Mouse (Mus musculus) frontal cortex, adult (tissue): ENCODE measurements at regions not wholly inside any gene's neighbourhood (a gene's known extent, or its start where the extent isn't known, plus 50 kb on each side); places are given as distances from the start of the nearest gene placed in this dataset.
"Not testable (repeated sequence)": the region's sequence is repeated elsewhere in the genome, so short reads cannot be mapped to it uniquely, and the experiment has no call there.

Experiments
- ATAC-seq: cut with Nextera tagmentation; 2 replicates; pipeline ENCODE4 v1.9.2; 2017; ENCODE audit warnings: mild to moderate bottlenecking, moderate library complexity, mixed read lengths; ENCODE audit not compliant: low TSS enrichment

DNA sequence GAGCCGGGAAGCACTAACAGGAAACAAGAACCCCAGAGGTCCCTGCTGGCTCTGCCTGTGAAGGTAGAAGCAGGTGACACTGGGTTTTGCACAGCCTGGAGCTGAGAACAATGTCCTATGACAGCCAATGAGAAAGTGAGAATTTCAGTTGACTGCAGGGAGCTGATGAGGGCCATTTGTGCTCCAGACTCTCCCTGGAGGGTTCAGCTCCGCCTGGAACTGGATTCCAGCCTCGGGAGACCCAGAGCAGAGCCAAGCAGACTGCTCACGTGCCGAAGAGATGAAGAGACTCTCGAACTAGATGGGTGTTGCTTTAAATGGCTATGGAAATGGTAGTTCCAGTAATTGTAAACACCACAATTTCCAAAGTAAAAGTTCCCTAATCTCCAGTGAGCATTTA, 93.5 kb downstream of the Cand1 start:
- no peak for ATAC-seq

DNA sequence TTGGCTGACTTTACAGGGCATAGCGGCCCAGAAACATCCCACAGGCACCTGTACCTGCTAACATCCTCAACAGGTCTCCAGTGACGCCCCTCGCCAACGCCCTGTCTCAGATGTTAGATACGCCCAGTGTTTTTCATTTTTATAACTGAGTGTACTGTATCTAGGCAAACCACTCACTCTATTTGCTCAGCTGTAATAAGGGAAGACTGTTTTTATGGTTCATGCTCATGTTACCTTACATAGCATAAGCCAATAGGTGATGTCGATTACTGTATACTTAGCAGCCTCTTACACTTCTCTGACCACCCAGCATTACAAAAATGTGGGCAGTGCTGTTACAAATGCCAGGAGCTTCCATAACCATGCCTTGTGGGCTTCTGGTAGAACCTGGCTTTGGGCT, 97.0 kb downstream of the Cand1 start:
- ATAC-seq, result no peak

DNA sequence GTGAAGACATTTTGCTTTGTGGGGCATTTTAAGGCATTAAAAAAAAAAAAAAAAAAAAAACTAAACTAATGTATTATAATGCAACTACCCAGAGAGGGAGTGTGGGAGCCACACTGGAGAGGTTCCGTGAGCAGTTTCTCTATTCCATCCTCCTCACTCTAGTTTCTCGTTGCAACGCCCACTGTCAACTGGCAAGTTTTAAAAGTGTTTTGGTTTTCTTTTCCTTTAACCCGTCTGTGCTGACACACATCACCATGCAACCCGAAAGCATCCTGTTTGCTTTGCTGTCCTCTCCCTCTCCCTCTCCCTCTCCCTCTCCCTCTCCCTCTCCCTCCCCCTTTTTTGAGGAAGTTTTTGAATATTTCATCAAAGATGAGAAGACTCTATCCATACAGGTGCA, 97.5 kb downstream of the Cand1 start:
- ATAC-seq, result peak; percentile 94

DNA sequence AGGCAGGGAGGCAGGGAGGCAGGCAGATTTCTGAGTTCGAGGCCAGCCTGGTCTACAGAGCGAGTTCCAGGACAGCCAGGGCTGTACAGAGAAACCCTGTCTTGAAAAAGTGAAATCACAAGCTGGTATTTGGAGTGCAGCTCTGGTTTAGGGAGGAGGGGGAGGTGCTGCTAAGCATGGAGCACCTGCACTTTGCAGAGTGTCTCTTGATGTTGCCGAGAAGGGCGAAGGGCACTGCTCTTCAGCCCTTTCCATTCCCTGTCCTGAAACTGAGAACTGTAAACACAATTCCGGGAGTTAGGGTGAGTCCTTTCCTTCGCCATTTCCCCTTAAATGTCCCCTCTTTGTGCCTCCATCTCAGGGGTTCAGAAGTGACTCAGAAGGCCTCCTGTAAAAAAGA, 101.6 kb downstream of the Cand1 start:
- no peak for ATAC-seq

DNA sequence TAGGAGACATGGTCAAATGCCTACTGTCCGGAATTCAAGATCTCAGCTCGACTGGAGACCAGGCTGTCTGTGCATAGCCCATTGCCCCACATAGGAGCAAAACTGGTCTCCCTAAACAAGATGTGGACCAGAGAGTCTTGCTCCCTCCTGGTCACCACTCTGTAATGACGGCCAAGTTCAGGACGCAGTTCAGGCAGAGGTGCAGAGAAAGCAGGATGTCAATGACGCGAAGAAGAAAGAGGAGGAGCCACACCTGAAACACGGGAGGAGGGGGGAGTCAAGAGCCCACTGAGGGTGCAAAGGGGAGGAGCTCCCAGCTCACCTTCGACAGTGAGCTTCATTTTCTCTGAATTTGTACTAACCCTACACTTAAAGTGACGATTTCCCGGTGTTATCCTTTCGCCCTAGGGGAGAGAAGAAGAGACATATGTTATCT, 104.3 kb downstream of the Cand1 start:
- ATAC-seq, result no peak

DNA sequence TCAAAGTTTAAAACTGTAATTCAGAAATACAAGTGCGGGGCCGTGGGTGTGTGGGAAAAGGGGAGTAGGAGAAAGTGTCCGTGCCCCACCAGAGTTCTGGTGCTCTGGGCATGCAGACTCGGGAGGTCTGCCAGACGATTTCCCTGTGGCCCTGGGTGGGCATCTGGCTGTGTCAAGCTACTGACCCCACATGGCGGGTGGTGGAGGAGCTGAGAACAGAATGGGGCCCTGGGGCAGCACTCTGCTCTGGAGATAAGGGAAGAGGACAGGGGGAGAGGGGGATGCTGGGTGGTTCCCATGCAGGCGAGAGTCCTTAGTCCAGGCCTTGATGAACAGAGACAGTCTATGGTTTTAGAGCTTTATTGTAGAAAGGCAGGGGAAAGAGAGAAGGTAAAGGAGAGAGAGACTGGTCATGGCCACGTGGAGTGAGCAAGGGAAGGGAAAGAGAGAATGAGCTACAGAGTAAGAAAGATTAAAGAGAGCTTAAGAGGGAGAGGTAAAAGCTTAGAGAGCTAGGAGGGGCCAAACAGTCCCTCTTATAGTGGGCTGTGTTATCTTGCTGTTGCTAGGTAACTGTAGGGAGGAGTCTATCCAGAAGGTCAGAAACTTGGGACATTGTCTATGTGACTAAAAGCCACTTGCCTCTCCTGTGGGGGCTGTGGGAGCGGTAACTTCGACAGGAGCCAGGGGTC, 104.9 kb downstream of the Cand1 start:
- no peak for ATAC-seq

DNA sequence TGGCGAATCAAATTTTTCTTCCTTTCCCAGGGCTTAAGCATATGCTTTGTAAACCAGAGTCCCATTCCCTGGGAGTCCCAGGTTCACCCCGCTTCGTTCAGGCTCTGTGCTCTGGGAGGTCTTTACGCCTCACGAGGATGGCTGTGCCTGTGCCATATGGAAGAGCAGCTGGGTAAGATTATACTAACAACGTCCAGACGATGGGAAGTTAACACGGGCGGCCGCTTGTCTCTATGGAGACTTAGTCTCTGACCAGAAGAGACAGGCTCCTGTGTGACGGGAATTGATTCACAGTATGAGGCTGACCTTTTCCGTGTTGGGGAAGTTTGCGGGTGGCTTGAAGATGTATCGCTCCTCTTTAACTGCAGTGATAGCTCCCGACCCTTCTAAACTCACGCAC, 107.9 kb downstream of the Cand1 start:
- peak; percentile 74 for ATAC-seq

DNA sequence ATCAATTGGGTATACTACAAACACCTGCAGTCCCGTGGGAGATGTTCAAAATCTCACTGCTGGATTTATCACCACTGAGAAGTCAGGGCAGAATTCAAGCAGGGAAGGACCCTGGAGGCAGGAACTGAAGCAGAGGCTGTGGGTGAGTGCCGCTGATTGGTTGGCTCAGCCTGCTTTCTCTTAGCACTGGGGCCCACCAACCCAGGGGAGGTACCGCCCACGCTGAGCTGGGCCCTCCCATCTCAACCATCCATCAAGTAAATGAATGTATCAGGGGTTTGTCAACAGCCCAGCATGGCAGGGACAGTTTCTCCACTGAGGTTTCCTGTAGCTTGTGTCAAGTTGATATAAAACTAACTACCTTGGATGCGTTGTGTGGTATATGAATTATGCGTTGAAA, 109.2 kb downstream of the Cand1 start:
- no peak for ATAC-seq

DNA sequence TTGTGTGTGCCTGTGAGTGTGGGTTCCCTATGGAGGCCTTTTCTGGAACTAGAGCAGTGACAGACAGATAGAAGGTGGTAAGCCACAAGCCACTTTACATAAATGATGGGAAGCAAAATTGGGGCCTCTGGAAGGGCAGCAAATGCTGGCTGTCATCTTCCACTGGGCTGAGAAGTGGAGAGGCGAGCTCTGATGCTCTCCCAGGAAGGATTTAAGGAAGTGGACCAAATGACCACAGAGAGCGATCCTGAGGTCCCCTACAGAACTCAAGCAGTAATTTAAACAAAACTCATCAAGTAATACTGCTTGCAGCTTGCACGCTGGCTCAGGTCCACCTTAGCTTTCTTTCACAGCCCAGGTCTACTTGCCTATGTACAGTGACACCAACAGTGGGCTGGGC, 111.8 kb downstream of the Cand1 start:
- ATAC-seq, result no peak

DNA sequence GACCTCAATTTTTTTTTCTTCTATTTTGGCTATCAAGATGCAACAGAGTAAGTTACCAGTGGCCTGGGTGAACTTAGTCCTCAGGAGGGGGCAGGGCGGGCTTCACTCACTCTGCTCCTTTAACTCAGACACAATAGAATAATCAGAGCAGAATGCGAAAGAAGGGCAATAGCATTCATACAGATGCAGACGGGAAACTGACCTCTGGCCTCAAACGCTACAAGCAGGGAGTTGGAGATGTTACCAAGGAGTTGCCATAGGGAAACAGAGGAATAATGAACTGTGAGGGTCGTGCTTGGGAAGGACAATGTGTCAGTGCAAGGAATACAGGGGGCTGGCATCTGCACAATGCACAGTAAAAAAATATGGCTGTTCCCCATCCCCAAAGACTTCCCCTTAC, 116.3 kb downstream of the Cand1 start:
- no peak for ATAC-seq

DNA sequence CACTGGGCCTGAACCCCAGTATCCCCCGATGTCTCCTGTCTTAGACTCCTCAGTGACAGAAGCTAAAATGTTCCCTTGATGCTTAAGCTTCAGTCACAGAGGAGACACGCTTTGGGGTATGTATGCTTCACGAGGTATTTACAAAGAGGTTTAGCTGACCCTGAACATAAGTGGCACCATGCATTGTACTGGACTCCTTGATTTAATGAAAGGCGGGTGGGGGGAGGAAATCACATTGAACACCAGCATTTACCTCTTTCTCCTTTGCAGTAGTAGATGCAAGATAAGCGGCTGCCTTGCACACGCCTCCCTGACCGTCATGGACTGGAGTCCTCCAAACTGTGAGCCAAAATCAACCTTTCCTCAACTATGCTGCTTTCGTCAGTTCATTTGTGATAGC, 117.5 kb downstream of the Cand1 start:
- ATAC-seq, result no peak

DNA sequence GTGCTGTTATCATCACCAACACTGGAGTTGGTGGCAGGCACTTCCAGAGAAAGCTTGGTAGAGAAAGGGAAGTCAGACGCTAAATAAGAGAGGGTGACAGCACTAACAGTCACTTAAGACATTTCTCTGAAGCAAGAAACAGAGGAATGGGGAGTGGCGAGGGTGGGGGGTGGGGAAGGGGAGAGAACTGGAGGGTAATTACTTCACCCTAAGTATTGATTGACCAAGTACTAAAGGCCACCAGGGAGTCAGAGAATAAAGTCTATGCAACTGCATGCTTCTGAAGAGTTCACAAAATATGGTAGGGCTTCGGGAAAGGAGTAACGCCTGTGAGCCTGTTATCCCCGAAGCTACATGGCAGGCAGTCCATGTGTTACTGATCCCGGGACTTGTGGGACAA, 118.3 kb downstream of the Cand1 start:
- ATAC-seq, result no peak

DNA sequence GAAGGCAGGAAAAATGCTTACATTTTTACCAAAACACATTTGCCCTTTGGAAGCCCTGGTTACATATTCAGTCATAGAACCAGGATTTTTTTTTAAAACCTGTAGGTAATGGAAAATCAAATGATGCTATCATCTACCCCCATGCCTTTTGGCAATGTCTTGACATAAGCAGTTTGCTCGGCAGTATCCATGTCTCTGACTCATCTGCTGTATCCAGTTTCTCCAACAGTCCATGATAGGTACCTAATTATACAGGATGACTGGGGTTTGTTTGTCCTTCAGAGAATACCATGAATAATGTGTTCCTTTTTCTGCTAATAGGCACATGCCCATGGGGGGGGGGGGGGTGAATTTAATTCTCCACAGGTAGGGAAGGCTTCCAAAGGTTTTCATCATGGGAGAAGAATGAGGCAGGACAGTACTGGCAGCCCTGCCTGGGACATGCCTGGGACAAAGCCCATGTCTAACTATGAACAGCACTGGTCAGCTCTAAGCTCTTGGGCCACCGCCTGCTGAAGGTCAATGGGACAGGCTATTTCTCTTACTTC, 122.9 kb downstream of the Cand1 start:
- peak; percentile 81 for ATAC-seq

DNA sequence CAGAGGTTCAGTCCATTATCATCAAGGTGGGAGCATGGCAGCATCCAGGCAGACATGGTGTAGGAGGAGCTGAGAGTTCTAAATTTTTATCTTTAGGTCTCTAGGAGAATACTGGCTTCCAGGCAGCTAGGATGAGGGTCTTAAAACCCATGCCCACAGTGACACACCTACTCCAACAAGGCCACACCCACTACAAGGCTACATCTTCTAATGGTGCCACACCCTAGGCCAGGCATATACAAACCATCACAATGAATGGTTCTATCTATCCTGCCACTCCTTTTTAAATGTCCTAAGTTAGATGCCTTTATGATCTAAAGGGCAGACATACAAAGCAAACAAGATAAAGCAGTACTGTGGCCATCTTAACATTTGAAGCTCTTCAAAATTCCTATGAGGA, 124.7 kb downstream of the Cand1 start:
- ATAC-seq, result not testable (repeated sequence)

DNA sequence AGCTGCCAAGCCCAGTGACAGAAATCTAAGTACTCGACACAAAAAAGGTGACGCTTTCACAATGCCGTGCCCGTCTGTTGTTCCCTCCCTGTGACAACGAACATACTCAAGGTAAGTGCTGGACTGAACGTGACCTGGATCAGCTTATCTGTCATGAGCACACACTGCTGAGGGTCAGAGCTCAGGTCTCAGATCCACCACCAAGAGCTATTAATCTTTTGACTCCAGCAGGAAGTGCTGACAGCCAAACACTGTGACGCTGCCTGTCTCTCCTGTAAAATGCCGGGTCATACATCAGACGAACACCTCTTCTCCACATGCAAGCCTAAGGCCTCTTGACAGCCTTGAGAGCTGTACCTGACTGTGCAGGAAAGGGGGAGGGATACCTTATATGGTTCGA, 125.2 kb downstream of the Cand1 start:
- ATAC-seq, result no peak

DNA sequence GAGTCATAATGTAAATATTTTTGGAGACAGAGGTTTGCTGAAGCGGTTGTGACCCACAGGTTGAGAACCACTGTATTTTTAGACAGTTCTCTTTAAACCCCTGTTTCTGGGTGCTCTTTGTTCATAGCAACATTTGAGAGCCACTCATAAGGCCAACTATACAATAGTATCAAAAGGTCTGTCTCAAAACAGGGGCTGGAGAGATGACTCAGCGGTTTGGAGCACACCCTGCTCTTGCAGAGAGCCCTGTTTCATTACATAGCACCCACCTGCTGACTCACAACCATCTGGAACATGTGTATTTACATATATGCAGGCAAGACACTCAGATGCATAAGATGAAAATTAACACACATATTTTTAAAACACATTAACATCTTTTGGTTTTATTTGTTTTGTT, 128.0 kb downstream of the Cand1 start:
- peak; percentile 60 for ATAC-seq

DNA sequence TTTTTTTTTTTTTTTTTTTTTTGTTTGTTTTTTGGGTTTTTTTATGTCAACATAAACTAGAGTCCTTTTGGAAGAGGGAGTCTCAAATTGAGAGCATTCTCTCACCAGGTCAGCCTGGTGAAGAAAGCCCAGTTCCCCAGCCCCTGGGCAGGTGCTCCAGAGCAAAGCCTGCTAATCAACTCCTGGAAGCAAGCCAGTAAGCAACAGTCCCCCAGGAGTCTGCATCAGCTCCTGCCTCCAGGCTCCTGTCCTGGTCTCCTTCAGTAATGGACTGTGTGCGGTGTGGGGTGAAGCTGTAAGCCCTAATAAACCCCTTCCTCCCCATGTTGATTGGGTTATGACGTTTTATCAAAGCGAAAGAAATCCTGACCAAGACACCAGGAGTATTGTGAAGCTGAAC, 128.4 kb downstream of the Cand1 start:
- no peak for ATAC-seq

DNA sequence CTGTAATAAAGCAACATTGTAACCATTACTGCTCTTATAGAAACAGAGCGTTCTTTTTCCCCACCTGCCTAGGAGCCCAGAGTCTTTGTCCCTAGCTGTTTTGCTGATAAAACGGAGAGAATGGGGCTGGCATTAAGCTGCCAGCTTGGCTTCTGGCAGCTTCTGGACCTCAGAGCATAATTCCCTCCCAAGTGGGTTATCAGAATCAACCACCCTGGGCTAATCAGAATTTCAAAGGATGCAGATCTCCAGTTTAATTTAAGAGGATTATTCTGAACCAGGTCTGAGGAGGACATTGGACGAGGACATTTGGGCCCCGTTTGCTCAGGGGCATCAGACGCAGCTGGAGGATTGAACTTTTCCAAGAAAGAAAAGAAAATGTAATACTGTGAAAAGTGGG, 129.2 kb downstream of the Cand1 start:
- no peak for ATAC-seq

DNA sequence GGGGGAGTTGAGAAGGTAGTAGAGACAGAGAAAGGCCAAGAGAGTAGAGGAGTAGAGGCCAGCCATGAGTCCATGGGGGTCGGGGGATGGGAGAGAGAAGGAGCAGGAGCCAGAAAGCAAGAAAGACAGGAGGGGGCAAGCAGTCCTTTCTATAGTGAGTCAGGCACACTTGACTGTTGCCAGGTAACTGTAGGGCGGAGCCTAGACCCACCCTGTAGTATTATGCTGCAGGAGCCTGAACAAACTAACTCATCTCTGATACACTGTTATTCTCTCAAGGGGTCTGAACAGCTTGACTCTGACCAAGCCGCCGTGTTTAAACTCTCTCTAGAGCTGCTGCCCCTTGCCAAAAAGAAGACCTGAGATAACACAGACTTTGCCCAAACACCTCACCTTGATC, 130.6 kb downstream of the Cand1 start:
- no peak for ATAC-seq

DNA sequence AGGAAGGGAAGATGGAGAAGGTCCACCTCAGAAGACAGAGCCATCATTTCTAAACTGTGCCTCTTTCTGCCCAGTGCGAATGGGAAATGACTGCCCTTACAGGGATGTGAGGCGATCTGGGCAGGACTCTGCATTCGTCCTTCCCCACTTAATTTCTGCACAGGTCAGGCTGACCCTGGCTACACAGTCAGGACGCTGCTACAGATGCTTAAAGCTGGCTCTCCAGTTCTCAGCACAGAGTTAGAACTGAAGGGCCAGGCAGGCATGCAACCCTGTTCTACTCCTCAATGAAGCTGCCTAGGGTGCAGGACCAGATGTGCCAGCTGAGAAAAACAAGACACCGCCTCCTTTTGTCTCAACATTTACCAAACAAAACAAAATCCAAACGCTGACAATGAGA, 132.1 kb downstream of the Cand1 start:
- no peak for ATAC-seq

DNA sequence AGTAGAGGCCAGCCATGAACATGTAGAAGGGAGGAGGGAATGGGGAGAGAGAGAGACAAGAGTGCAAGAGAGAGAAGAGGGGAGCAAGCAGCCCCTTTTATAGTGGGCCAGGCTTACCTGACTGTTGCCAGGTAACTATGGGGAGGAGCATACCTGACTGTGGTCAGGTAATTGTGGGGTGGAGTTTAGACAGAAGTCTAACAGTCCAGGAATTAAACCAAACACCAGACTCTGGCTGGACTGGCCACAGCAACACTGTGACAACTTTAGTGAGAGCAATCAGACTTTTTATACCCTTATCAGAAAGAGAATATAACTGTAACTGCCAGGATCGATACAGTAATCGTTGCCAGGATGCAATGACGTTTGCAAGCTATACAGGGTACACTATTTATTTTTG, 133.8 kb downstream of the Cand1 start:
- ATAC-seq, result no peak

DNA sequence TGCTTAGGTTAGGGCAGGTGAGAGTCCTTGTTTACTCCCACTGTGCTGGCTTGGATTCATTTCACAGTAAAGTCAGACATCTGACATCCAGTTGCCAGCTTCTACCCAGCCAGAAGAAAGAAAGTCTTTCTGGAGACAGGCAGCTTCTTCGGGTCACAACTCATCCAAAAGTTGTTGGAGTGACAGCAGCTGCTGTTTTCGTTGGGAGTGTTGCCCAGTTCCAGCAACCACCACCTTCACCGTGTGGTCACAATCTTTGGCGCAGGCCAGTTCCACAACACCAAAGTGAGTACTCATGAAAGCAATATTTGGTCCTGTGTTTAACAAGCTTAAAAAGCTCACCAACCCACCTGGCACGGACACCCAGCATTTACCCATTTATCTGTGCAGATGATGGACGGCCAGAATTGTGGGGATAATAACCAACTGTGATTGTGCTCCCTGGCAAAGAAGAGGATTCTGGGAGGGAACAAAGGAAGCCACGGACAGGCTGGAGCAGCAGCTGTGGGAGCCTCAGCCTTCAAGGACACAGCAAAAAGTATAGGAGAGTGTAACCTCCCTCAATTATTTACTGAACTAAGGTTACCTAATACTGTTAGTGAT, 134.5 kb downstream of the Cand1 start:
- no peak for ATAC-seq

DNA sequence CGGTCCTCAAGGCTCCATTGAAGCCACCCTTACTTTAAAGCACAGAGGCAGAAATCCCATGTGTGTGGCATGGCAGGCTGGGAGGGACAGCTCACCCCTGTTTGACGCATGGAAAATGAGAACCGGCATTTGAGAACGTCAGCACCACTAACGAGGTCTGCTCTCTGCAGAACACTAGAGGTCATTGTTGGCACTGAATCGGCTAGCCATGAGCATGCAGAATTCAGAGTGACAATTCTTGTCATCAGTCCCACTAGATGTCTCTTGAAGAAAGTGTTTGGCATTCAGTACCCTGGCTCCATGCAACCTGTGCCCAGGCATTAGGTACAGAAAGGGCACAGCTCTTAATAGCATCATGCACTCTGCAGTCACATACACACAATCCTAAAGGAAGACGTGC, 139.3 kb downstream of the Cand1 start:
- ATAC-seq, result no peak; the same call in 1 of the 2 replicates
